Mouse (Mus musculus) liver, adult 2 months (tissue): Measurements from ENCODE around the gene Slc16a10. TPM values are rescaled to one million over a fixed set of nuclear protein-coding genes. Genes with fewer than 3 reads are reported as not detected.
A peak's percentile ranks its signal among the peaks of the same experiment; 100 is the strongest.

Source experiments
- DNase-seq: peaks from one replicate; pipeline ENCODE4 v3.0.0-alpha.2; 2011; ENCODE audit warnings: low read depth, low spot score; ENCODE audit errors: extremely low read depth
- H3K27ac ChIP-seq: fragments of 200-500 bp; replicated peaks from 2 replicates; pipeline ENCODE4 v1.5.1; 2012; ENCODE audit warnings: low read depth, mild to moderate bottlenecking, control low read depth, inconsistent platforms, low read length; ENCODE audit not compliant: insufficient read depth
- H3K27me3 ChIP-seq: fragments of 200-500 bp; 2 replicates; pipeline ENCODE4 v1.6.1; 2012; ENCODE audit warnings: mild to moderate bottlenecking, moderate library complexity, low read length, inconsistent platforms; ENCODE audit not compliant: control insufficient read depth, insufficient read depth
- H3K36me3 ChIP-seq: fragments of 200-500 bp; 2 replicates; pipeline ENCODE4 v1.6.1; 2012; ENCODE audit warnings: low read length, inconsistent platforms; ENCODE audit not compliant: control insufficient read depth, insufficient read depth
- H3K4me1 ChIP-seq: fragments of 200-500 bp; 2 replicates; pipeline ENCODE4 v1.6.1; 2011; ENCODE audit warnings: low read length; ENCODE audit not compliant: control insufficient read depth, insufficient read depth
- H3K4me3 ChIP-seq: fragments of 200-500 bp; 2 replicates; pipeline ENCODE4 v1.5.1; 2011; ENCODE audit warnings: low read depth, mild to moderate bottlenecking, control low read depth, low read length, moderate library complexity; ENCODE audit not compliant: insufficient read depth
- H3K79me2 ChIP-seq: fragments of 200-500 bp; 2 replicates; pipeline ENCODE4 v1.6.1; 2012; ENCODE audit warnings: inconsistent platforms, mild to moderate bottlenecking, low read length, moderate library complexity; ENCODE audit not compliant: control insufficient read depth, insufficient read depth
- H3K9ac ChIP-seq: fragments of 200-500 bp; 2 replicates; pipeline ENCODE4 v1.6.1; 2012; ENCODE audit warnings: low read depth, mild to moderate bottlenecking, control low read depth, inconsistent platforms, low read length
- CTCF ChIP-seq: fragments of 200-500 bp; IDR thresholded peaks from 2 replicates; pipeline ENCODE4 v1.5.1; 2011; ENCODE audit warnings: low read depth, low read length, control low read depth
- POLR2A ChIP-seq: fragments of 200-500 bp; IDR thresholded peaks from 2 replicates; pipeline ENCODE4 v1.6.1; 2011; ENCODE audit warnings: low read length, control low read depth; ENCODE audit not compliant: insufficient read depth; ENCODE audit errors: extremely low read depth
- WGBS: fragments of 180-500 bp; shearing (Covaris S2); methylation state at CpG from one replicate; pipeline ENCODE4 v1.1.7; 2018; 5-methylcytosine and 5-hydroxymethylcytosine counted together
- polyA plus RNA-seq: library from polyadenylated mRNA; depleted of rRNA; stranded (reverse); fragments of >200 nt; gene quantifications from 2 replicates; pipeline ENCODE4 v1.2.3, GENCODE M21; 2012; rRNA removed
- total RNA-seq: library from RNA; depleted of rRNA; stranded (reverse); fragments of >200 nt; gene quantifications from 2 replicates; pipeline ENCODE4 v1.2.3, GENCODE M21; 2014; rRNA removed

The Slc16a10 gene
- total and polyA plus RNA-seq, 2 experiments, result 61.4 to 76.0 TPM

GRCm38 (mm10) chr10:40000746-40001145 lies 141.3 kb downstream of the Slc16a10 start:
- WGBS, result 93% methylated on average over 2 of the region's 2 CpGs
- no peaks in the 10 kb centered on the region for H3K27me3 ChIP-seq
- H3K79me2 ChIP-seq, result no peaks in the 10 kb centered on the region
- no peak overlapping the region for H3K27ac ChIP-seq
- no peak overlapping the region for H3K9ac ChIP-seq
- no peak overlapping the region for H3K4me3 ChIP-seq
- DNase-seq, result no peak
- H3K4me1 ChIP-seq, result no peaks in the 10 kb centered on the region
- H3K36me3 ChIP-seq, result peaks cover 11% of the 10 kb centered on the region
- TF ChIP-seq CTCF (no peak), POLR2A (no peak)

- WGBS, result 11% methylated on average over 4 of the region's 4 CpGs
- Histone ChIP-seq H3K4me3 (no peak overlapping the region), H3K4me1 (peaks cover 8% of the 10 kb centered on the region), H3K27me3 (no peaks in the 10 kb centered on the region), H3K79me2 (no peaks in the 10 kb centered on the region), H3K36me3 (no peaks in the 10 kb centered on the region), H3K9ac (no peak overlapping the region), H3K27ac (peak overlapping the region; percentile 69)
- TF ChIP-seq CTCF (no peak), POLR2A (no peak)
- DNase-seq, result peak; percentile 99
These were observed 150.9 kb downstream of the Slc16a10 start for GRCm38 (mm10) chr10:39991155-39991554.

GRCm38 (mm10) chr10:39986466-39986865 lies 155.6 kb downstream of the Slc16a10 start, which contains the start of gene Mfsd4b5:
Gene Mfsd4b5, minus strand, starts transcription at chr10:39986646.
- H3K79me2 ChIP-seq, result no peaks in the 10 kb centered on the region
- WGBS, result 91% methylated on average over 12 of the region's 12 CpGs
- H3K4me1 ChIP-seq, result peaks cover 9% of the 10 kb centered on the region
- H3K27me3 ChIP-seq, result no peaks in the 10 kb centered on the region
- no peaks in the 10 kb centered on the region for H3K36me3 ChIP-seq
- no peak within 1 kb of the TSS for H3K4me3 ChIP-seq
- no peak within 1 kb of the TSS for H3K27ac ChIP-seq
- no peak within 1 kb of the TSS for H3K9ac ChIP-seq
- DNase-seq, result no peak
- TF ChIP-seq POLR2A (no peak), CTCF (no peak)

Other genes with a start within 250 kb of the Slc16a10 start
- gene Mfsd4b4, start 243.0 kb downstream of the Slc16a10 start, total RNA-seq, result 3.0 and 3.3 TPM in 2 replicates
- gene Mfsd4b4, start 243.0 kb downstream of the Slc16a10 start, polyA plus RNA-seq, result 1.3 and 1.7 TPM in 2 replicates
- not detected in 2 replicates for gene Mfsd4b2, start 215.3 kb downstream of the Slc16a10 start, total RNA-seq
- not detected in 2 replicates for gene Mfsd4b2, start 215.3 kb downstream of the Slc16a10 start, polyA plus RNA-seq
- 21.8 and 25.0 TPM in 2 replicates for gene Mfsd4b3, start 182.1 kb downstream of the Slc16a10 start, total RNA-seq
- gene Mfsd4b3, start 182.1 kb downstream of the Slc16a10 start, polyA plus RNA-seq, result 14.2 and 17.2 TPM in 2 replicates
- gene Mfsd4b5, start 155.6 kb downstream of the Slc16a10 start, total RNA-seq, result 1.0 and 1.1 TPM in 2 replicates
- 0.62 and 0.92 TPM in 2 replicates for gene Mfsd4b5, start 155.6 kb downstream of the Slc16a10 start, polyA plus RNA-seq
- gene Mfsd4b1, start 117.0 kb downstream of the Slc16a10 start, total RNA-seq, result 47.8 and 48.0 TPM in 2 replicates
- 28.7 and 30.2 TPM in 2 replicates for gene Mfsd4b1, start 117.0 kb downstream of the Slc16a10 start, polyA plus RNA-seq
- 7.4 and 11.2 TPM in 2 replicates for gene Rpf2, start 104.8 kb upstream of the Slc16a10 start, total RNA-seq
- 1.7 and 1.8 TPM in 2 replicates for gene Rpf2, start 104.8 kb upstream of the Slc16a10 start, polyA plus RNA-seq
- 6.5 and 7.7 TPM in 2 replicates for gene Gtf3c6, start 115.8 kb upstream of the Slc16a10 start, total RNA-seq
- gene Gtf3c6, start 115.8 kb upstream of the Slc16a10 start, polyA plus RNA-seq, result 3.0 and 3.1 TPM in 2 replicates
- 24.4 and 27.1 TPM in 2 replicates for gene Amd1, start 159.9 kb upstream of the Slc16a10 start, total RNA-seq
- 6.2 and 6.9 TPM in 2 replicates for gene Amd1, start 159.9 kb upstream of the Slc16a10 start, polyA plus RNA-seq
- 3.6 and 4.3 TPM in 2 replicates for gene Cdk19, start 197.3 kb upstream of the Slc16a10 start, total RNA-seq
- 1.2 and 1.4 TPM in 2 replicates for gene Cdk19, start 197.3 kb upstream of the Slc16a10 start, polyA plus RNA-seq